Mouse (Mus musculus): ENCODE results near the gene Mmachc.

DNA sequence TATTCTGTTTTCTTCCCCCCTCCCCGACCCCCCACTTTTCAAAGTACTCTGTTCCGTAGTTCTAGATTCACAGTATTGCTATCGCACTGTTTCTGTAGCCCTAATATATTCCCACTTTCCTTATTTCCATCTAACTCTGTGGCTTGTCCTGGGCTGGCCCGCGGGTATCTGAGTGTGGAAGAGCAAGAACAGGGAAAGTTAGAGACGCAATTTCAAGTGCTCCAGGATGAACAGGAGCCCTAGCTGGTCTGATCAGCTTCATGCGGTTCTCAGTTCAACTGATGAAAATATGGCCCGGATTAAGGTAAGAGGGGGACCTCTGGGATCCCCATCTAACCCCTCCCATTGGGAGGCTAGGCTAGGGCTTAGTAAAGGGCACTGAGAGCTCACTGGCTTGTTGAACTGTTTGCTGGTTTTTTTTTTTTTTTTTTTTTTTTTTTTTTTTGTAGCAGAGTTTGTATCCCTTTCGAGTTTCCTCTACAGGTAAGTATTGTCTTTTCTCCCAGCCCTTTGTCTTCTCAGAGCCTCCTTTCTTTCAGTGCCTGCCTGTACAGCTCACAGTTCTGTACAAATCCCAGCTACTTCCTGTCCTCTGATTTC, 685 bp upstream of the Mmachc start:
- TF ChIP-seq CTCF (IDR thresholded peaks at IDR 0.05; ENCODE audit: low read depth, low read length): no peak
- TF ChIP-seq POLR2A (IDR thresholded peaks at IDR 0.05; ENCODE audit: insufficient read depth, low read length): no peak
- TF ChIP-seq EP300 (IDR thresholded peaks at IDR 0.05; ENCODE audit: insufficient read depth, low read depth, low read length): no peak

All from ES-Bruce4 (cell line).